Mouse (Mus musculus) midbrain, embryonic 14.5 days (tissue): ENCODE results near the gene Dcbld2. TPM values are rescaled to one million over a fixed set of nuclear protein-coding genes. Genes with fewer than 3 reads are reported as not detected.

Source experiments
- ATAC-seq: fragments of 200-750 bp; cut with Nextera tagmentation; 2 replicates; pipeline ENCODE4 v1.8.0; 2017; ENCODE audit warnings: moderate number of reproducible peaks, moderate library complexity; ENCODE audit not compliant: low FRiP score, low TSS enrichment
- DNase-seq: peaks from one replicate; pipeline ENCODE4 v3.0.0-alpha.2; 2015
- H3K27ac ChIP-seq: fragments of 300-500 bp; sonication (generic); replicated peaks from 2 replicates; pipeline ENCODE4 v1.5.1; 2014; ENCODE audit warnings: mild to moderate bottlenecking, low read depth, low read length, moderate library complexity
- H3K27me3 ChIP-seq: fragments of 300-500 bp; sonication (generic); 2 replicates; pipeline ENCODE4 v1.6.1; 2014; ENCODE audit warnings: low read length, control low read depth, mixed read lengths; ENCODE audit not compliant: control insufficient read depth, insufficient read depth
- H3K36me3 ChIP-seq: fragments of 300-500 bp; sonication (generic); 2 replicates; pipeline ENCODE4 v1.6.1; 2014; ENCODE audit warnings: low read length, control low read depth; ENCODE audit not compliant: control insufficient read depth, insufficient read depth
- H3K4me1 ChIP-seq: fragments of 300-500 bp; sonication (generic); 2 replicates; pipeline ENCODE4 v1.6.1; 2014; ENCODE audit warnings: mild to moderate bottlenecking, antibody characterized with exemption, low read length, control low read depth; ENCODE audit not compliant: control insufficient read depth, insufficient read depth
- H3K4me2 ChIP-seq: fragments of 300-500 bp; sonication (generic); 2 replicates; pipeline ENCODE4 v1.6.1; 2014; ENCODE audit warnings: mild to moderate bottlenecking, low read length, moderate library complexity
- H3K4me3 ChIP-seq: fragments of 300-500 bp; sonication (generic); replicated peaks from 2 replicates; pipeline ENCODE4 v1.5.1; 2014; ENCODE audit warnings: low read depth, low read length
- H3K9ac ChIP-seq: fragments of 300-500 bp; sonication (generic); replicated peaks from 2 replicates; pipeline ENCODE4 v1.6.1; 2014; ENCODE audit warnings: mild to moderate bottlenecking, low read length, moderate library complexity
- H3K9me3 ChIP-seq: fragments of 300-500 bp; sonication (generic); 2 replicates; pipeline ENCODE4 v1.6.1; 2016; ENCODE audit warnings: low read length, control low read depth, mixed read lengths; ENCODE audit not compliant: control insufficient read depth
- WGBS: fragments of 180-500 bp; shearing (Covaris S2); extraction: QIAGEN DNeasy Blood & Tissue Kit; methylation state at CpG from one replicate; pipeline ENCODE4 v1.1.7; 2014; 5-methylcytosine and 5-hydroxymethylcytosine counted together
- polyA plus RNA-seq: library from polyadenylated mRNA; unstranded; fragments of >200 nt; fragmentation: Nextera tagmentation; extraction: Ambion mirVana; gene quantifications from 2 replicates; pipeline ENCODE4 v1.2.1, GENCODE M21; 2014

Gene Dcbld2
- polyA plus RNA-seq, 1 experiment from 2014 or later = 9.3 TPM

- Histone ChIP-seq H3K4me2 (no peak overlapping the region), H3K27ac (no peak overlapping the region), H3K27me3 (no peaks in the 10 kb centered on the region), H3K4me3 (no peak overlapping the region), H3K9ac (no peak overlapping the region), H3K4me1 (no peaks in the 10 kb centered on the region), H3K36me3 (no peaks in the 10 kb centered on the region), H3K9me3 (no peaks in the 10 kb centered on the region)
- 92% methylated on average over 6 of the region's 6 CpGs for WGBS
- DNase-seq = no peak
- no peak for ATAC-seq
These were observed 79.6 kb downstream of the Dcbld2 start for GRCm38 (mm10) chr16:58487861-58488260.

GRCm38 (mm10) chr16:58496791-58497190 is 88.5 kb downstream of the Dcbld2 start:
- ATAC-seq = no peak
- Histone ChIP-seq H3K36me3 (no peaks in the 10 kb centered on the region), H3K4me3 (no peak overlapping the region)

GRCm38 (mm10) chr16:58497886-58498713 is 89.9 kb downstream of the Dcbld2 start:
- no peak overlapping the region for H3K4me3 ChIP-seq
- no peaks in the 10 kb centered on the region for H3K27me3 ChIP-seq
- H3K4me2 ChIP-seq = no peak overlapping the region
- no peak for DNase-seq
- 69% methylated on average over 9 of the region's 9 CpGs for WGBS
- no peaks in the 10 kb centered on the region for H3K9me3 ChIP-seq
- H3K4me1 ChIP-seq = peaks cover 5% of the 10 kb centered on the region; the same call in 1 of the 2 replicates
- no peaks in the 10 kb centered on the region for H3K36me3 ChIP-seq
- no peak overlapping the region for H3K27ac ChIP-seq
- no peak overlapping the region for H3K9ac ChIP-seq
- no peak for ATAC-seq

More at GRCm38 (mm10) chr16:58496791-58497190, 88.5 kb downstream of the Dcbld2 start:
- DNase-seq = no peak
- Histone ChIP-seq H3K9me3 (no peaks in the 10 kb centered on the region), H3K9ac (no peak overlapping the region), H3K4me1 (peaks cover 2% of the 10 kb centered on the region; the same call in 1 of the 2 replicates), H3K27ac (no peak overlapping the region), H3K4me2 (no peak overlapping the region), H3K27me3 (no peaks in the 10 kb centered on the region)

- DNase-seq = peak; percentile 51
- Histone ChIP-seq H3K4me3 (no peak overlapping the region), H3K36me3 (no peaks in the 10 kb centered on the region), H3K27ac (no peak overlapping the region; the same call in 1 of the 2 replicates), H3K4me1 (peaks cover 5% of the 10 kb centered on the region; the same call in 1 of the 2 replicates), H3K9ac (no peak overlapping the region), H3K4me2 (no peak overlapping the region), H3K9me3 (no peaks in the 10 kb centered on the region), H3K27me3 (no peaks in the 10 kb centered on the region)
- no peak for ATAC-seq
- 30% methylated on average over 1 of the region's 1 CpGs for WGBS
These were observed 90.9 kb downstream of the Dcbld2 start for GRCm38 (mm10) chr16:58499172-58499584.

DNA sequence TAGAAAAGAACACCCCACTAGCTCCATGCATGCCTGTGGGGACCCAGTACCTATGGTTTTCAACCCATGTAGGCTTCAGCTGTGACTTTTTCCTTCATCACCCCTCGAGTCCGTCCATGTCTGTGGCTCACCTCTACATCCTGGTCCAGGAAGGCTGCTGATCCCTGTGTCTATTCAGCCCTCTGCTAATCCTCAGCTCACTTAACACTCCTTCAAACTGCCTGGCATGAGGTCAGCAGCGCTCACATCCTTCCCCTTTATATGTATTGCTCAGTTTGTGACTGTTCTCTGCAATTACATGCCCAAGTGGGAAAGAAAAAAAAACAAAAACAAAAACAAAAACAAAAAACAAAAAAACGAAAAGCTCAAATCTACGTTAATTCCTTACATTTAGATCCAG is 91.4 kb downstream of the Dcbld2 start:
- Histone ChIP-seq H3K36me3 (no peaks in the 10 kb centered on the region), H3K9me3 (no peaks in the 10 kb centered on the region), H3K4me2 (no peak overlapping the region), H3K27me3 (no peaks in the 10 kb centered on the region), H3K4me3 (no peak overlapping the region), H3K9ac (no peak overlapping the region), H3K4me1 (peaks cover 5% of the 10 kb centered on the region; the same call in 1 of the 2 replicates), H3K27ac (no peak overlapping the region; the same call in 1 of the 2 replicates)
- WGBS = 39% methylated on average over 5 of the region's 5 CpGs
- DNase-seq (no peak), ATAC-seq (no peak)

GRCm38 (mm10) chr16:58501760-58502301 is 93.6 kb downstream of the Dcbld2 start:
- H3K36me3 ChIP-seq = no peaks in the 10 kb centered on the region
- H3K4me2 ChIP-seq = no peak overlapping the region
- H3K9ac ChIP-seq = no peak overlapping the region
- H3K4me3 ChIP-seq = no peak overlapping the region
- WGBS = 32% methylated on average over 6 of the region's 6 CpGs
- peaks cover 5% of the 10 kb centered on the region; the same call in 1 of the 2 replicates for H3K4me1 ChIP-seq
- DNase-seq (no peak), ATAC-seq (no peak)
- no peak overlapping the region for H3K27ac ChIP-seq
- no peaks in the 10 kb centered on the region for H3K27me3 ChIP-seq
- H3K9me3 ChIP-seq = no peaks in the 10 kb centered on the region

GRCm38 (mm10) chr16:58502566-58502965 is 94.3 kb downstream of the Dcbld2 start:
- no peak for ATAC-seq
- WGBS = 79% methylated on average over 6 of the region's 6 CpGs
- no peak overlapping the region for H3K4me2 ChIP-seq

DNA sequence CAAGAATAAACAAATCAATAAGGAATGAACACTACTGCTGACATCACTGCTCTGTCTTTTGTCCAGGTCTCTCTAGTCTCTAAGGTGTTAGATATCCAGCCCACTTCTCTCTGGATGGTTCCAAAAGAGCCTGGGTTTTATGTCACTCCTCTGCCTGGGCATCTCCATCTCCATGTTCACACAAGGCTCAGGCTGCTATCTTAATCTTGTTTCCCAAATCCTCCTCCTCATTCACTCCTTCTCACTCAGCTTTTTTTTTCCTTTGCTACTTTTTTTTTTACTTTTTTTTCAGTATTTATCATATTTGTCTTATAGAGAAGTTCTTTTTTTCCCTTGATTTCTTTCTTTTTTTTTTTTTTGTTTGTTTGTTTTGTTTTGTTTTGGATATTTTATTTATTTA is 96.7 kb downstream of the Dcbld2 start:
- Histone ChIP-seq H3K9ac (no peak overlapping the region), H3K27ac (no peak overlapping the region), H3K4me2 (no peak overlapping the region), H3K4me1 (peaks cover 5% of the 10 kb centered on the region; the same call in 1 of the 2 replicates), H3K9me3 (no peaks in the 10 kb centered on the region), H3K36me3 (no peaks in the 10 kb centered on the region), H3K4me3 (no peak overlapping the region), H3K27me3 (no peaks in the 10 kb centered on the region)
- DNase-seq = no peak
- no peak for ATAC-seq

More at GRCm38 (mm10) chr16:58502566-58502965, 94.3 kb downstream of the Dcbld2 start:
- Histone ChIP-seq H3K36me3 (no peaks in the 10 kb centered on the region), H3K9ac (no peak overlapping the region), H3K4me1 (peaks cover 5% of the 10 kb centered on the region; the same call in 1 of the 2 replicates), H3K27me3 (no peaks in the 10 kb centered on the region), H3K27ac (no peak overlapping the region), H3K4me3 (no peak overlapping the region), H3K9me3 (no peaks in the 10 kb centered on the region)
- DNase-seq = no peak
